Mouse (Mus musculus) hindbrain, embryonic 15.5 days (tissue): ENCODE data around the gene Ppil4. TPM values are rescaled to one million over a fixed set of nuclear protein-coding genes. Genes with fewer than 3 reads are reported as not detected.

Source experiments
- ATAC-seq: fragments of 200-750 bp; cut with Nextera tagmentation; 2 replicates; pipeline ENCODE4 v1.8.0; 2017; ENCODE audit warnings: low read depth, moderate number of reproducible peaks, moderate TSS enrichment; ENCODE audit not compliant: low FRiP score
- H3K27ac ChIP-seq: fragments of 300-500 bp; sonication (generic); replicated peaks from 2 replicates; pipeline ENCODE4 v1.5.1; 2015; ENCODE audit warnings: mild to moderate bottlenecking, inconsistent platforms
- H3K27me3 ChIP-seq: fragments of 300-500 bp; sonication (generic); 2 replicates; pipeline ENCODE4 v1.6.1; 2015; ENCODE audit warnings: control low read depth, inconsistent platforms
- H3K36me3 ChIP-seq: fragments of 300-500 bp; sonication (generic); 2 replicates; pipeline ENCODE4 v1.6.1; 2015; ENCODE audit warnings: control low read depth, inconsistent platforms
- H3K4me1 ChIP-seq: fragments of 300-500 bp; sonication (generic); replicated peaks from 2 replicates; pipeline ENCODE4 v1.6.1; 2015; ENCODE audit warnings: control low read depth, inconsistent platforms
- H3K4me2 ChIP-seq: fragments of 300-500 bp; sonication (generic); 2 replicates; pipeline ENCODE4 v1.6.1; 2015; ENCODE audit warnings: moderate library complexity, mild to moderate bottlenecking, inconsistent platforms
- H3K4me3 ChIP-seq: fragments of 300-500 bp; sonication (generic); 2 replicates; pipeline ENCODE4 v1.5.1; 2015; ENCODE audit warnings: mild to moderate bottlenecking, inconsistent platforms
- H3K9ac ChIP-seq: fragments of 300-500 bp; sonication (generic); 2 replicates; pipeline ENCODE4 v1.6.1; 2015; ENCODE audit warnings: inconsistent platforms
- H3K9me3 ChIP-seq: fragments of 300-500 bp; sonication (generic); 2 replicates; pipeline ENCODE4 v1.6.1; 2016; ENCODE audit warnings: control low read depth, inconsistent platforms
- WGBS: fragments of 180-500 bp; shearing (Covaris S2); methylation state at CpG from one replicate; pipeline ENCODE4 v1.1.7; 2015; 5-methylcytosine and 5-hydroxymethylcytosine counted together
- polyA plus RNA-seq: library from polyadenylated mRNA; unstranded; fragments of >200 nt; fragmentation: Nextera tagmentation; extraction: Ambion mirVana; gene quantifications from 2 replicates; pipeline ENCODE4 v1.2.1, GENCODE M21; 2015

The Ppil4 gene
- polyA plus RNA-seq, 1 experiment from 2014 or later: 45.4 TPM

- no peak overlapping the region for H3K4me2 ChIP-seq
- H3K4me1 ChIP-seq: no peaks in the 10 kb centered on the region
- H3K36me3 ChIP-seq: no peaks in the 10 kb centered on the region
- WGBS: 73% methylated on average over 14 of the region's 14 CpGs
- no peaks in the 10 kb centered on the region for H3K9me3 ChIP-seq
- H3K4me3 ChIP-seq: no peak overlapping the region
- no peak overlapping the region for H3K27ac ChIP-seq
- ATAC-seq: no peak
- no peak overlapping the region for H3K9ac ChIP-seq
- H3K27me3 ChIP-seq: no peaks in the 10 kb centered on the region
Measured at GRCm38 (mm10) chr10:7841571-7842080, 48.9 kb downstream of the Ppil4 start.

GRCm38 (mm10) chr10:7843181-7843580 lies 50.5 kb downstream of the Ppil4 start:
- Histone ChIP-seq H3K9ac (no peak overlapping the region), H3K4me1 (no peaks in the 10 kb centered on the region)
- WGBS: 97% methylated on average over 4 of the region's 4 CpGs

GRCm38 (mm10) chr10:7844161-7844560 lies 51.5 kb downstream of the Ppil4 start:
- no peak overlapping the region for H3K27ac ChIP-seq
- no peaks in the 10 kb centered on the region for H3K27me3 ChIP-seq
- no peaks in the 10 kb centered on the region for H3K9me3 ChIP-seq
- no peak for ATAC-seq
- 81% methylated on average over 4 of the region's 4 CpGs for WGBS
- H3K4me3 ChIP-seq: no peak overlapping the region
- H3K4me1 ChIP-seq: no peaks in the 10 kb centered on the region
- no peak overlapping the region for H3K9ac ChIP-seq
- H3K36me3 ChIP-seq: no peaks in the 10 kb centered on the region
- H3K4me2 ChIP-seq: no peak overlapping the region

More at GRCm38 (mm10) chr10:7843181-7843580, 50.5 kb downstream of the Ppil4 start:
- H3K4me3 ChIP-seq: no peak overlapping the region
- H3K27ac ChIP-seq: no peak overlapping the region
- H3K9me3 ChIP-seq: no peaks in the 10 kb centered on the region
- H3K27me3 ChIP-seq: no peaks in the 10 kb centered on the region
- H3K4me2 ChIP-seq: no peak overlapping the region
- no peak for ATAC-seq
- H3K36me3 ChIP-seq: no peaks in the 10 kb centered on the region

- no peaks in the 10 kb centered on the region for H3K27me3 ChIP-seq
- H3K27ac ChIP-seq: no peak overlapping the region
- no peak overlapping the region for H3K9ac ChIP-seq
- no peaks in the 10 kb centered on the region for H3K4me1 ChIP-seq
- no peaks in the 10 kb centered on the region for H3K36me3 ChIP-seq
- ATAC-seq: no peak
- no peaks in the 10 kb centered on the region for H3K9me3 ChIP-seq
- WGBS: 73% methylated on average over 8 of the region's 8 CpGs
- no peak overlapping the region for H3K4me2 ChIP-seq
- no peak overlapping the region for H3K4me3 ChIP-seq
Measured at GRCm38 (mm10) chr10:7845136-7845535, 52.4 kb downstream of the Ppil4 start.

- no peaks in the 10 kb centered on the region for H3K36me3 ChIP-seq
- WGBS: 89% methylated on average over 4 of the region's 4 CpGs
- ATAC-seq: no peak
- H3K4me1 ChIP-seq: no peaks in the 10 kb centered on the region
- no peaks in the 10 kb centered on the region for H3K9me3 ChIP-seq
- no peak overlapping the region for H3K9ac ChIP-seq
- no peak overlapping the region for H3K4me3 ChIP-seq
- H3K4me2 ChIP-seq: no peak overlapping the region
- H3K27me3 ChIP-seq: no peaks in the 10 kb centered on the region
- no peak overlapping the region for H3K27ac ChIP-seq
Measured at GRCm38 (mm10) chr10:7845991-7846390, 53.3 kb downstream of the Ppil4 start.

- 80% methylated on average over 2 of the region's 2 CpGs for WGBS
- H3K36me3 ChIP-seq: no peaks in the 10 kb centered on the region
- no peak for ATAC-seq
Measured at GRCm38 (mm10) chr10:7847166-7847605, 54.5 kb downstream of the Ppil4 start.

GRCm38 (mm10) chr10:7851891-7852290 lies 59.2 kb downstream of the Ppil4 start:
- no peak overlapping the region for H3K27ac ChIP-seq
- no peak for ATAC-seq
- H3K36me3 ChIP-seq: no peaks in the 10 kb centered on the region
- no peak overlapping the region for H3K9ac ChIP-seq
- no peaks in the 10 kb centered on the region for H3K4me1 ChIP-seq
- WGBS: 71% methylated on average over 3 of the region's 3 CpGs
- no peak overlapping the region for H3K4me2 ChIP-seq
- H3K4me3 ChIP-seq: no peak overlapping the region
- no peaks in the 10 kb centered on the region for H3K9me3 ChIP-seq
- H3K27me3 ChIP-seq: no peaks in the 10 kb centered on the region

More at GRCm38 (mm10) chr10:7847166-7847605, 54.5 kb downstream of the Ppil4 start:
- Histone ChIP-seq H3K4me3 (no peak overlapping the region), H3K9ac (no peak overlapping the region), H3K4me1 (no peaks in the 10 kb centered on the region), H3K27me3 (no peaks in the 10 kb centered on the region), H3K9me3 (no peaks in the 10 kb centered on the region), H3K4me2 (no peak overlapping the region), H3K27ac (no peak overlapping the region)

GRCm38 (mm10) chr10:7860494-7860893 lies 67.8 kb downstream of the Ppil4 start:
- H3K27ac ChIP-seq: no peak overlapping the region
- H3K4me3 ChIP-seq: no peak overlapping the region
- H3K4me2 ChIP-seq: no peak overlapping the region
- H3K9me3 ChIP-seq: no peaks in the 10 kb centered on the region
- ATAC-seq: no peak
- H3K4me1 ChIP-seq: no peaks in the 10 kb centered on the region
- H3K9ac ChIP-seq: no peak overlapping the region
- WGBS: 93% methylated on average over 7 of the region's 7 CpGs
- no peaks in the 10 kb centered on the region for H3K27me3 ChIP-seq
- H3K36me3 ChIP-seq: no peaks in the 10 kb centered on the region

- Histone ChIP-seq H3K9ac (no peak overlapping the region), H3K4me2 (no peak overlapping the region), H3K4me3 (no peak overlapping the region), H3K36me3 (no peaks in the 10 kb centered on the region), H3K27ac (no peak overlapping the region), H3K4me1 (no peaks in the 10 kb centered on the region), H3K9me3 (no peaks in the 10 kb centered on the region), H3K27me3 (peaks cover under 1% of the 10 kb centered on the region; the same call in 1 of the 2 replicates)
- WGBS: 79% methylated on average over 14 of the region's 14 CpGs
- ATAC-seq: no peak
Measured at GRCm38 (mm10) chr10:7861259-7861936, 68.7 kb downstream of the Ppil4 start.

- no peak for ATAC-seq
- H3K4me3 ChIP-seq: no peak overlapping the region
- peaks cover 2% of the 10 kb centered on the region for H3K4me1 ChIP-seq
- peaks cover 7% of the 10 kb centered on the region for H3K27me3 ChIP-seq
- H3K36me3 ChIP-seq: no peaks in the 10 kb centered on the region
- 92% methylated on average over 25 of the region's 25 CpGs for WGBS
- no peak overlapping the region for H3K27ac ChIP-seq
- H3K4me2 ChIP-seq: no peak overlapping the region
- H3K9ac ChIP-seq: no peak overlapping the region
- no peaks in the 10 kb centered on the region for H3K9me3 ChIP-seq
Measured at GRCm38 (mm10) chr10:7861937-7862657, 69.4 kb downstream of the Ppil4 start.

GRCm38 (mm10) chr10:7863411-7863810 lies 70.7 kb downstream of the Ppil4 start:
- Histone ChIP-seq H3K4me2 (no peak overlapping the region), H3K9me3 (no peaks in the 10 kb centered on the region), H3K9ac (no peak overlapping the region), H3K27me3 (peaks cover 7% of the 10 kb centered on the region), H3K36me3 (no peaks in the 10 kb centered on the region), H3K4me3 (no peak overlapping the region), H3K4me1 (peaks cover 7% of the 10 kb centered on the region), H3K27ac (no peak overlapping the region)
- no peak for ATAC-seq
- WGBS: 95% methylated on average over 6 of the region's 6 CpGs

- Histone ChIP-seq H3K9ac (no peak overlapping the region), H3K4me2 (no peak overlapping the region), H3K36me3 (no peaks in the 10 kb centered on the region), H3K9me3 (no peaks in the 10 kb centered on the region), H3K4me3 (no peak overlapping the region), H3K4me1 (peaks cover 7% of the 10 kb centered on the region), H3K27ac (no peak overlapping the region), H3K27me3 (peaks cover 7% of the 10 kb centered on the region)
- ATAC-seq: no peak
- 75% methylated on average over 6 of the region's 6 CpGs for WGBS
Measured at GRCm38 (mm10) chr10:7864184-7864583, 71.5 kb downstream of the Ppil4 start.
